Mouse (Mus musculus) hindbrain, embryonic 13.5 days (tissue): Measurements from ENCODE around the gene Sirt2. TPM values are rescaled to one million over a fixed set of nuclear protein-coding genes. Genes with fewer than 3 reads are reported as not detected.

Experiments
- ATAC-seq: fragments of 200-750 bp; cut with Nextera tagmentation; 2 replicates; pipeline ENCODE4 v1.8.0; 2017; ENCODE audit warnings: moderate TSS enrichment; ENCODE audit not compliant: low FRiP score
- H3K27ac ChIP-seq: fragments of 300-500 bp; sonication (generic); 2 replicates; pipeline ENCODE4 v1.5.1; 2015; ENCODE audit warnings: inconsistent platforms, mild to moderate bottlenecking, moderate library complexity
- H3K27me3 ChIP-seq: fragments of 300-500 bp; sonication (generic); 2 replicates; pipeline ENCODE4 v1.6.1; 2015; ENCODE audit warnings: mild to moderate bottlenecking, inconsistent platforms
- H3K36me3 ChIP-seq: fragments of 300-500 bp; sonication (generic); 2 replicates; pipeline ENCODE4 v1.6.1; 2015; ENCODE audit warnings: mild to moderate bottlenecking, inconsistent platforms
- H3K4me1 ChIP-seq: fragments of 300-500 bp; sonication (generic); replicated peaks from 2 replicates; pipeline ENCODE4 v1.6.1; 2015; ENCODE audit warnings: inconsistent platforms
- H3K4me2 ChIP-seq: fragments of 300-500 bp; sonication (generic); 2 replicates; pipeline ENCODE4 v1.6.1; 2015; ENCODE audit warnings: inconsistent platforms, mild to moderate bottlenecking, moderate library complexity
- H3K4me3 ChIP-seq: fragments of 300-500 bp; sonication (generic); 2 replicates; pipeline ENCODE4 v1.5.1; 2015; ENCODE audit warnings: mild to moderate bottlenecking, inconsistent platforms
- H3K9ac ChIP-seq: fragments of 300-500 bp; sonication (generic); 2 replicates; pipeline ENCODE4 v1.6.1; 2015; ENCODE audit warnings: mild to moderate bottlenecking, inconsistent platforms
- H3K9me3 ChIP-seq: fragments of 300-500 bp; sonication (generic); 2 replicates; pipeline ENCODE4 v1.6.1; 2016; ENCODE audit warnings: inconsistent platforms
- WGBS: fragments of 180-500 bp; shearing (Covaris S2); methylation state at CpG from one replicate; pipeline ENCODE4 v1.1.7; 2015; 5-methylcytosine and 5-hydroxymethylcytosine counted together
- polyA plus RNA-seq: library from polyadenylated mRNA; unstranded; fragments of >200 nt; fragmentation: Nextera tagmentation; extraction: Ambion mirVana; gene quantifications from 2 replicates; pipeline ENCODE4 v1.2.1, GENCODE M21; 2015

Sirt2 gene
- polyA plus RNA-seq, 1 experiment from 2014 or later, result 105 TPM

DNA sequence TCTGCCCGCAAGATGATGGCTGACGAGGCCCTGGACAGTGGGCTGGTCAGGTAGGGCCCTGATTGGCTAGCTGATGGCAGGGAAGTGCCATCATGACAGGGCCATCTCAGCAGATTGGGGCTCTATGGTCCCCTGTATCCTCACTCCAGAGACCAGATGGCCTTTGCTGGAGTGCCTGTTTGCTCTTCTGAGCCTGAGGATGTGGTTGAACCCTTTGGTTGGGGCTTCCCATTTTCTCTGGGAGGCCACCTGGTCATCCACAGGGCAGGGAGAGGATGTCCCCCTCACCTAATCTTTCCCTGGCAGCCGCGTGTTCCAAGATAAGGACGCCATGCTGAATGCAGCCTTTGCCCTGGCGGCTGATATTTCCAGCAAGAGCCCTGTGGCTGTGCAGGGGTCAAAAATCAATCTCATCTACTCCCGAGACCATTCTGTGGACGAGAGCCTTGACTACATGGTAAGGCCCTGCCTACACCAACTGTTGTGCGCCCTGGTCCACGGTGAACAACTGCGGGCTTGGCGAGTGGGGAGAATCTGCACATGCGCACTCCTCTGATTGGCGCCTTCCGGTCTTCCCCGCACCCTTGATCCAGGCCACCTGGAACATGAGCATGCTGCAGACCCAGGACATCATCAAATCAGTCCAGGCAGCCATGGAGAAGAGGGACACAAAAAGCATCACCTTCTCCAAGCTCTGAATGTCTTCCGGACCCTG lies 65.0 kb downstream of the Sirt2 start:
- Histone ChIP-seq H3K4me3 (no peak overlapping the region), H3K4me2 (no peak overlapping the region), H3K9me3 (no peaks in the 10 kb centered on the region), H3K4me1 (no peaks in the 10 kb centered on the region), H3K36me3 (peaks cover 25% of the 10 kb centered on the region), H3K9ac (no peak overlapping the region), H3K27me3 (no peaks in the 10 kb centered on the region), H3K27ac (no peak overlapping the region)
- ATAC-seq, result no peak
- 92% methylated on average over 17 of the region's 17 CpGs for WGBS

DNA sequence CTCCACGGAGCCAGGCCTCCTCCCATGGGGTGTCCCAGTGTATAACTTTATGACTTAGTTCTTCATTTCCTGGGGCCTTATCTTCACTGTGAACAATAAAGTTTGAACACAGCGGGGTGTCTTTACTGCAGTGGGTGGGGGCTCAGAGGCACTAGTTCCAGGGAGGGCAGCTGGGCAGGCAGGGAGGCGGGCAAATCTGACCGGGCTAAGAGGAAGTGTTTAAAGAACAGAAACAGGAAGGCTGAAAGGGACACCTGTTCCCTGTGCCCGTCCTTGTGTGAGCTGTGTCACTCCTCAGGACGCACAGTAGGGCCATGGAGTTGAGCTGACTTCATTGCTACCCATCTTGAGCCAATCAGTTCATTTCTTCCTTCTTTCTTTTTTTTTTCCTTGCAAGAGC lies 65.6 kb downstream of the Sirt2 start:
- no peak overlapping the region for H3K4me2 ChIP-seq
- no peak overlapping the region for H3K4me3 ChIP-seq
- H3K4me1 ChIP-seq, result no peaks in the 10 kb centered on the region
- H3K27ac ChIP-seq, result no peak overlapping the region
- 73% methylated on average over 6 of the region's 6 CpGs for WGBS
- H3K36me3 ChIP-seq, result peaks cover 25% of the 10 kb centered on the region
- no peaks in the 10 kb centered on the region for H3K9me3 ChIP-seq
- no peak overlapping the region for H3K9ac ChIP-seq
- no peaks in the 10 kb centered on the region for H3K27me3 ChIP-seq
- ATAC-seq, result no peak

- Histone ChIP-seq H3K36me3 (peaks cover 25% of the 10 kb centered on the region), H3K27me3 (no peaks in the 10 kb centered on the region), H3K27ac (no peak within 1 kb of the TSS), H3K9me3 (no peaks in the 10 kb centered on the region), H3K9ac (no peak within 1 kb of the TSS), H3K4me1 (no peaks in the 10 kb centered on the region), H3K4me3 (no peak within 1 kb of the TSS), H3K4me2 (no peak within 1 kb of the TSS)
- WGBS, result 84% methylated on average over 6 of the region's 6 CpGs
- no peak for ATAC-seq
These were observed 67.3 kb downstream of the Sirt2 start, which contains the start of gene Lgals4 for GRCm38 (mm10) chr7:28833723-28834347. Lgals4 (plus strand) TSS chr7:28833854.

GRCm38 (mm10) chr7:28836936-28837335 lies 70.4 kb downstream of the Sirt2 start:
- Histone ChIP-seq H3K36me3 (peaks cover 2% of the 10 kb centered on the region), H3K27ac (no peak overlapping the region), H3K9ac (no peak overlapping the region), H3K4me1 (no peaks in the 10 kb centered on the region), H3K4me2 (no peak overlapping the region), H3K4me3 (no peak overlapping the region), H3K27me3 (no peaks in the 10 kb centered on the region), H3K9me3 (no peaks in the 10 kb centered on the region)
- no peak for ATAC-seq
- 90% methylated on average over 5 of the region's 5 CpGs for WGBS

Other genes starting within 250 kb of the Sirt2 start
- not detected in 2 replicates for gene Ifnl3, start 243.9 kb upstream of the Sirt2 start, polyA plus RNA-seq
- not detected in 2 replicates for gene Sycn, start 225.8 kb upstream of the Sirt2 start, polyA plus RNA-seq
- gene Nccrp1, start 219.5 kb upstream of the Sirt2 start, polyA plus RNA-seq, result 0.13 TPM in 1 of 2 replicates, not detected in the other
- 20.7 and 21.6 TPM in 2 replicates for gene Samd4b, start 168.6 kb upstream of the Sirt2 start, polyA plus RNA-seq
- gene Pak4, start 168.6 kb upstream of the Sirt2 start, polyA plus RNA-seq, result 21.5 and 22.1 TPM in 2 replicates
- not detected in 2 replicates for gene Acp7, start 135.4 kb upstream of the Sirt2 start, polyA plus RNA-seq
- gene Fbxo27, start 73.9 kb upstream of the Sirt2 start, polyA plus RNA-seq, result 7.0 and 7.4 TPM in 2 replicates
- 3.1 and 3.4 TPM in 2 replicates for gene Fbxo17, start 49.9 kb upstream of the Sirt2 start, polyA plus RNA-seq
- 108 and 114 TPM in 2 replicates for gene Mrps12, start 24.9 kb upstream of the Sirt2 start, polyA plus RNA-seq
- gene Sars2, start 24.7 kb upstream of the Sirt2 start, polyA plus RNA-seq, result 20.6 and 22.6 TPM in 2 replicates
- gene Ccer2, start 10.6 kb upstream of the Sirt2 start, polyA plus RNA-seq, result 3.1 and 3.6 TPM in 2 replicates
- gene Nfkbib, start 777 bp downstream of the Sirt2 start, polyA plus RNA-seq, result 58.6 and 59.5 TPM in 2 replicates
- 2.7 and 2.8 TPM in 2 replicates for gene Rinl, start 22.2 kb downstream of the Sirt2 start, polyA plus RNA-seq
- 200 and 202 TPM in 2 replicates for gene Hnrnpl, start 41.8 kb downstream of the Sirt2 start, polyA plus RNA-seq
- gene Ech1, start 58.5 kb downstream of the Sirt2 start, polyA plus RNA-seq, result 81.8 and 87.5 TPM in 2 replicates
- gene Lgals4, start 67.1 kb downstream of the Sirt2 start, polyA plus RNA-seq, result 5.6 and 6.3 TPM in 2 replicates
- gene Lgals7, start 97.1 kb downstream of the Sirt2 start, polyA plus RNA-seq, result 6.4 and 7.4 TPM in 2 replicates
- 0.38 and 0.43 TPM in 2 replicates for gene Capn12, start 114.7 kb downstream of the Sirt2 start, polyA plus RNA-seq
- 136 and 138 TPM in 2 replicates for gene Actn4, start 195.6 kb downstream of the Sirt2 start, polyA plus RNA-seq
- gene Eif3k, start 215.1 kb downstream of the Sirt2 start, polyA plus RNA-seq, result 315 and 332 TPM in 2 replicates
- gene Map4k1, start 215.3 kb downstream of the Sirt2 start, polyA plus RNA-seq, result 4.1 and 6.4 TPM in 2 replicates